Mouse (Mus musculus): ENCODE results near the gene Rad1.
"Not testable (repeated sequence)": the region's sequence is repeated elsewhere in the genome, so short reads cannot be mapped to it uniquely, and the experiment has no call there.

The Rad1 gene

DNA sequence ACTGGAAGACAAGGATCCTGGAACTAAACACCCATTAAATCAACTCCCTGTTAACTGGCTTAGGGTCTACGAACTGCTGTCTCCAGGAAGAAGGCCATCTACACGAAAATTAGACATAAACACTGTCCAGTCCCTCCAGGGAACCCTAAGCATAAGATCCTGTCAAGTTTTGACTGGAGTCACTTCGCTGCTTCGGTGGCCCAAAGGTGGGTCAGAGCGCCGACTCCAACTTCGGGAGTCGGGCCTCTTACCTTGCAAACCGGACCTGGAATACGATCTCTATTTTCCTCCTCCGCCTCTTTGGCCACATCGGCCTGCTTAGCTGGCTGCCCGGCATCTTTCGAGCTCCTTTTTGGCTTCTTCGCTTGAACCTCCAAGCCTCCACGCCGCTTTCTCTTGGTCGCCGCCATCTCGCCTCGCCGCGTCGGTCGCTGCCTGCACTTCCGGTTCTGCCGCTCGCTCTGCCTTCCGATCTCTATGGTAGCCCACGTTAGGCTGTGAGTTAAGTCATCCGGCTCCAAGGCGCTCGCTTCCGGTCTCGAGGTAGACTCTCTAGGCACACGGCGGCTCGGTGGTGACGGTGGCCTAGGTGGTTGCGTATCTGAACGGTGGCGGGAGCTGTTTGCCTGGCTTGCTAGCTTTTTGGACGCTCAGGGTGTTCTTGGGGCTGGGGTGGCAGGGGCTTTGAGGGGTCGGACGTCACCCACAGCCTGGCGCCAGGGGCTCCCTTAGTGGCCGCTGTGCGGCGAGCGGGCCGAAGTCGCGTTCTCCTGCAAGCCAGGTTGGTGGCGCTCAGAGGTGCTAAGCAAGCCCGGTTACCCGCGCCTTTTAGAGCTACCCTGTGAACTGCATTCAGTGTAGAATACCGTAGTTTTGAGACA is at the start of gene Rad1, which contains the start of gene Brix1:
TSS of gene Rad1 (plus strand) at position 535 of the 881 bp plus-strand sequence.
TSS of gene Brix1 (minus strand) at position 464 of the 881 bp plus-strand sequence.
- peak; percentile 97 for DNase-seq (ENCODE audit: low read depth)

DNA sequence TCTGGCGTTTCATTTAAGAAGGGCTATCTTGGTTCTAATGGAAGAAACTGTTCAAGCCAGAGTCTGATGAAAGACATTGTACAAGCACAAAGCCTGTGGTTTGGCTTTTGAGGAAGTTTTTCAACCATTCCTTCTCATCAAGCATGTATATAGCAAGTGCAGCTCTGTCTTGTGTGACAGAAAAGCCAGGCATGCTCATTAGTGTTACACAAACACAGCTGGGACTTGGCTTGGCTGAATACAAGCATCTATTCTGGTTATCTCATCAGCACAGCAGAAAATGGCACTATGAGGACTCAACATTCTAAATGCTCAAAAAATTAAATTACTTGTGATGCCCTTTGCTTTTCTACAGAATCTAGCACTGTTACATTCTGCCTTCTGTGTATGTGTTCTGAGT is 48.9 kb upstream of the Rad1 start:
- no peak for DNase-seq (ENCODE audit: low read depth)

DNA sequence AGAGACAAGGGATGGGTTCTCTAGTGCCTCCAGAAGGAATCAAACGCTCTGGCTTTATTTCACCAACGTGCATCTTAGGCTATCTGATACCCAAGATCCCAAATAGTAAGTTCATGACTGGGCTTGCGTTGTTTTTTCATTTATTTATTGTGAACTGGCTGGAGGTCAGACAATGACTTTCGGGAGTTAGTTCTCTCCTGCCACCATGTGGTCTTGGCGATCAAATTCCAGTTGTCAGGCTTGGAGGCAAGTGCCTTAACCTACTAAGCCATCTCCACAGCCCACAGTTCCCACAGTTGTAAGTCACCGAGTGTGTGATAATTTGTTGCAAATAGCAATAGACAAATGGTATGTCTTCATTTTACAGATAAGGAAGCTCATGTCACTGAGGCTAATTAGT is 45.9 kb upstream of the Rad1 start:
- no peak for DNase-seq (ENCODE audit: low read depth)

DNA sequence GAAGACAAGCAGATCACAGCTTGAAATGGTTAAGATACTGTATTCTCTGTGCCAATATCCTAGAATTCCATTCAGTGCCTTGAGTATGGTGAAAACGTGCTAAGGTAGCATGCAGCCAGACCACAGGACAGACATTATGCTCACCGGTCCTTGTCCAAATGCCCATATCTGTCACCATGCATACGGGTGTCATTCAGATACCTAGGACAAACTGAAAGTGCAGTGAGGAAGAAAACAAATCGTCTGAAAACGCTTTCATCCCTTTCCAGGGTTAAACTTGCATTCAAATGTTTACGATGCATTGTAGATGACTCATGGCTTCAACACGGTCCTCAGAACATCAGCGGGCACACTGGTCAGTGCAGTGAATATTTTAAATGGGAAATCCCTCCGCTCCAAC is 44.3 kb upstream of the Rad1 start:
- DNase-seq (ENCODE audit: low read depth), result no peak

DNA sequence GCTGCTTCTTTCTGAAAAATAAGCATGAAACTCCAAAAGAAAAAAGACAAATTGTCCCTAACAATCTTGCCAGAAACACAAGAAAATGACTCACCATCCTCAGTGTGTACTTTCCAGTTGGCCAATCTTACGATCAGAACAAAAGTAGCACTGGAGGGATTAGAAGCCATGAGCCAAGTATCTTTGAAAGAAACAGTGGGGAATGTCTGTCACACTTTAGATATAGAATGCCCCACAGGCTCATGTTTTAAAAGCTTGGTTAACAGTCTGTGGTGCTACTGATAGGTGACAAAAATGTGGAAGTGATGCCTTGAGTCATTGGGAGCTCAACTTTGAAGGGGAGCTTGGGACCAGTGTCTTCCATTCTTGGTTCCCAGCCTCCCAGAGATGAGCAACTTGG is 43.5 kb upstream of the Rad1 start:
- DNase-seq (ENCODE audit: low read depth), result no peak

DNA sequence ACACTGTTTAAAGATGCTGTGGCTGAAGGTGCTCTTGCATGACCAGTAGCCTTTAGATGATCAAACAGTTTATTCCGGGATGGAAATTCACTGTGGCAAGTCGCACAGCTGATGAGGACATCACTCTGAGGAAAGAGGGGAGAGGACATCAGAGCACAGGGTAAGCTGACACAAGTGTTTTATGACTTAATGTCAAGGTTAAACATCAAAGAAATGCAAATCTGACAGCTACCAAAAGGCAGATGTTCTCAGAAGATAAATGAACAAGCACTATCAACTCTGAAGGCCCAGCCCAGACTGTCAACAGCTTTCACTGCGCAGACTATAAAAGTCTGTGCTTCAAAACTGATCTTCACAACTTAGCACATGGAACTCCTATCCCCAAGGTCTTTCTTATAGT is 38.7 kb upstream of the Rad1 start:
- DNase-seq (ENCODE audit: low read depth), result no peak

DNA sequence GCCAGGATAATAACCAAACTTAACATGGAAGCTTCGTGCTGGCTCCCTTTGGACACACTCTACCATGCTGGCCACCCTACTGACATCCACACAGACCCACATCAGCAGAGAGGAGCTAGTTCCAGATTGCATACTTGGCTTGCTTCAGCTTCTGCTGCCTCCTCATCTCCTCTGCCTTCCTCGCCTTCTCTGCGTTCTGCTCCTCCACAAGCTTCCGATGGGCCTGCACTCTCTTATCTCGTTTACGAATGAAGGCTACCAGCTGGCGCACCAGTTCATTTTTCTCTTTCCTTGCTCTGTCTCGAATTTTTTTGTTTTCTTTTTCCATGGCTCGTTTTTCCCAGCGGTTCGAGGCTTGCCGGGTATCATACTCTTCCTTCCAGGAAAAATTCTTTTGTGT is 24.8 kb upstream of the Rad1 start:
- DNase-seq (ENCODE audit: low read depth), result no peak

DNA sequence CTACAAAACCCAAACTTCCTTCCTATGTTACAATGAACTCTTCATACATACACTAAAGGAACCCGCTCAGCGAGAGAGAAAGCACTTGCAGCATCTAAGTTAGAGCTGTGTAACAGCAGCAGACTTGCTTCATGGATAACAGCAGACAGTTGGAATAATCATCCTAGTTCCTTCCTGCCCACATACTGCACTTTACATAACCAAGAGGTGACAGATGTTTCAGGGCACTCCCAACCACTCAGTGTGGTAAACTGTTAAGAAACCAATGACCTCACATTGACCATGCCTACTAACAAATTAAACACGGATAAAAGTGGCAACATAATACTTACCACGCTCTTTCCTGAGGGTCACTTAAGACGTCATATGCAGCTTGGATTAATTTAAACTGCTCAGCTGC is 22.3 kb upstream of the Rad1 start:
- DNase-seq (ENCODE audit: low read depth), result no peak

DNA sequence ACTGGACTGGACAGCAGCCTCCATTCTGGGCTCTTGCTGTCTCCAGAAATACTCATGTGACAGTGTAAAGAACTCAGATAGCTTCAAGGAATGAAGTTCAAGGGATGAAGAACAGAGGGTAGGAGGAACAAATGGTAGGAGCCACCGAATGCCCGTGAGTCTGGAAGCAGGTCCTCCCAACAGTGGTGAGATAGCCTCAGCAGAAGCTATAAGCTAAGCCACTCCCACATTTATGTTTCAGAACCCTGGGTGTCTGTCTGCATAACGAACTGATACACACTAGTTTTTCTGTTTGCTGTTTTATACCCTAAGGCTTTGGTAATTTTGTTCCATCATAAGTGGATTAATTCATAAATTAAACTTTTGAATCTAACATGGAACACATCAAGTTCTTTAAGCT is 21.1 kb upstream of the Rad1 start:
- no peak for DNase-seq (ENCODE audit: low read depth)

DNA sequence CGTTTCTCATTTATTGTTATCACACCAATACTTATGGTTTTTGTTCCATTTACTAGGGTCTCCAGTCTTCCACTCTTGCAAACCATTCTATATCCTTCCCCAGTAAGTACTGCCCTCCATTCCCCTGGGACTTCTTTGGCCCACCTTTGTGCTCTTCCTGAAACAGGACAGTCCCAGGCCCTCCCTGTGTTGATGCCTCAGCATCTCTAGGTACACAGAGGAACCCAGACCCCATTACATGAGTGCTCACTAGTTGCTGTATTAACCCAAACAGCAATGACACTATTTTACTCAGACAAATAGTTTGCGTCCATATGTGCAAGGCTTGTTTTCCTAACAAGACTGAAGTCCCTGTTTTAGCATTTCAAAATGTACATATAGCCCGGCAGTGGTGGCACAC is 17.1 kb upstream of the Rad1 start:
- DNase-seq (ENCODE audit: low read depth), result peak; percentile 20

DNA sequence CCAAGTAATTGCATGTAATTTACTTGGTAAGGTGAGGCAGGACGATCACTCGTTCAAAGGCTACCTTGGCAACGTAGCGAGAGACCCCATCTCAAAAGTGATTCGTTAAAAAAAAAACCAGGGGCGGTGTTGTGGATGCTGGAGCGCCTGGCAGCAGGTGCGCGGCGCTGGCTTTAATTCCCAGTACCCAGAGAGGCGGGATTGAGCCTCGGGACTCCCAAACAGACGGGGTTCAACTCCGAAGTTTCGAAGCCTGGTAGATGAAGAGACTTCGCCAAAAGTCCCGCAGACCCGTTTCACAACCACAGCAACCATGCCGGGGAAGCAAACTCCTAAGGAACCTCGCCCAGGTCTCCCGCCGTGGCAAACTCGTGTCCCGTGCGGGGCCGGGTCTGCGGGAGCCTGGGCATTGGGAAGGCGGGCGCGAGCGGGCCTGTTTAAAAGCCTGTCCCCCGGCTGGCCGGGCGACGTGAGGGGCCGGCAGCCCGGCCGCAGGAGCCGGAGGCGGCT is 16.1 kb upstream of the Rad1 start:
- DNase-seq (ENCODE audit: low read depth), result peak; percentile 52

DNA sequence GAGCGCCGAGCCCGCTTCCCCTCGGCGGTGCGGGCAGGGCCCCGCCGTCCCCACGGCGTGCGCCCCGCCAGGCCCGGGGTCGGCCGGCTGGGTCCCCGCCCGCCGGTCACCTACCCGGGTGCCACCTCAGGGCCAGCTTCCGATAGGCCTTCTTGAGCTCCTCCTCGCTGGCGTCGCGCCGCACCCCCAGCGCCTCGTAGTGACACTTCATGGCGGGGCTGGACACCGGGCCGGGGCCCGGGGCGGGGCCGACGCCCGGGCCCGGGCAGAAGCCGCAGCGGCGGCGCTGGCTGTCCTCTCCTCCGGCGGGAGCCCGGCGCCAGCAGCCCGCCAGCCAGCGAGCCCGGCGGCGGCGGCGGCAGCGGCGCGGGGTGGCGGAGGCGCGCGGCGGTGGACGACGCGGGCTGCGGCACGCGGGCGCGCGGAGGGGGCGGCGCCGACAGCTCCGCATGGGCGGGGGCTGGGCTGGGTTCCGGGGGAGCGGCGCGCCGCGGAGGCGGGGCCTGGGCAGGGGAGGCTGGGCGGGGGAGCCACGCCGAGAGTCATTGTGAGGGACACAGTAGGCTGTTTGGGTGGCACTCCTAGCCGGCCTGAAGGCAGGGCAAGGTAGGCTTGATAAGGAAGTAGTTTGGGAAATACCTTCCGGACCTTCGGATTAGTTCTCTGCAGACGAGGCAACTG is 15.5 kb upstream of the Rad1 start, which contains the start of gene Dnajc21:
TSS of gene Dnajc21 (minus strand) at position 366 of the 681 bp plus-strand sequence.
- DNase-seq (ENCODE audit: low read depth), result peak; percentile 90

DNA sequence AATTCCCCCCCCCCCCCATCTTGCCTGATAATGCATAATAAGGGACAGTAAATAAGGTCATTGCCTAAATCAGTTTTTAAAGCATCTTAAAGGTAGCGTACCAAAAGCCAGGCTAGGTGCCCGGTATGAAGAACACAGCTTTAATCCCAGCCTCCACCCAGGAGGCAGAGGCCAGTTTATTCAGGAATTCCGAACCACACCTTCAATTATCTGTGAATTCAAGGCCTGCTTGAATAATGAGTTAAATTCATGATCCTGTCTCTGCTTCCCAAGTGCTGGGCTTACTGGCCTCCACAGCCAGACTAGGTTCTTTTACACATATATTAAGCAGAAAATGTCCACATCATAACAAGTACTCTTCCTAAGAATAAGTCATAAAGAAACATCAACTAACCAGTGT is 14.9 kb upstream of the Rad1 start:
- DNase-seq (ENCODE audit: low read depth), result peak; percentile 21

DNA sequence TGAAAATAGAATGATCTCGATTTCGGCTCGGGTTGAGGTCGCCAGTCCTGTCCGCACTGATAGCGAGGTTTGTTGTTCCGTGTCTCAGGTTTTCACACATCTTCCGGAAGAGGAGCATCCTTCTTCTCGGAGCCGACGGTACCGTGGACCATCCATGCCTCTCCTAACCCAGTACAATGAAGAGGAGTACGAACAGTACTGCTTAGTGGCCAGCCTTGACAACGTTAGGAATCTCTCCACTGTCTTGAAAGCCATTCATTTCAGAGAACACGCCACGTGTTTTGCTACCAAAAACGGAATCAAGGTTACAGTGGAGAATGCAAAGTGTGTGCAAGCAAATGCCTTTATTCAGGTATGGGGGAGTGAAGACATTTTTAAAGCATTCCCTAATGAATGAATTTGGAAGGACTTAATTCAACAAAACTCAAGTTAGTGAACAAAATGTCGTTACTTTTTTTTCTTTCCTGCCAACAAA is 584 bp downstream of the Rad1 start:
- DNase-seq (ENCODE audit: low read depth), result no peak

DNA sequence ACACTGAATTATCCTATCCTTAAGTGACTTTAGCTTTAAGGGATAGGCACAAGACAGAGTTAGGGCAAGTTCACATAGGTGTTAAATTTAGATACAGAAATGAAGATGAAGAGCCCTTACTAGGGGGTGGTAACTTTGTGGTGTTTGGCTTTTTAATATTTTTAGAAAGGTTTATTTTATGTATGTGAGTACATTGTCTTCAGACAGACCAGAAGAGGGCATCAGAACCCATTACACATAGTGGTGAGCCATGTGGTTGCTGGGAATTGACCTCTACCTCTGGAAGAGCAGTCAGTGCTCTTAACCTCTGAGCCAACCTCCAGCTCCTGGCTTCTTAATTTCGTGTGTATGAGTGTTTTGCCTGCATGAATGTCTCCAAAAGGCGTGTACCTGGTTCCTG is 1.4 kb downstream of the Rad1 start:
- DNase-seq (ENCODE audit: low read depth), result peak; percentile 26

DNA sequence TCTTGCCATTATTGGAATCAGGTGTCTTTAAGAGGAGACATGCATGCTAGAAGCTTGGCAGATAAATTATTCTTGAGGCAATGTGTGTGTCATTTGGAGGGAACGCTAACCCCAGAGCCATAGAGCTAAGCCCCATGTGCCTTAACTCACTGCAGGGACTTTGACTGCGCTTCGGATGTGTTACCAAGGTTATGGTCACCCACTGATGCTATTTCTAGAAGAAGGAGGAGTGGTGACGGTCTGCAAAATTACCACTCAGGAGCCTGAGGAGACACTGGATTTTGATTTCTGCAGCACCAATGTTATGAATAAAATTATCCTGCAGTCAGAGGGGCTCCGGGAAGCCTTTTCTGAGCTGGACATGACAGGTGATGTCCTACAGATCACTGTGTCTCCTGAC is 4.3 kb downstream of the Rad1 start:
- DNase-seq (ENCODE audit: low read depth), result no peak

DNA sequence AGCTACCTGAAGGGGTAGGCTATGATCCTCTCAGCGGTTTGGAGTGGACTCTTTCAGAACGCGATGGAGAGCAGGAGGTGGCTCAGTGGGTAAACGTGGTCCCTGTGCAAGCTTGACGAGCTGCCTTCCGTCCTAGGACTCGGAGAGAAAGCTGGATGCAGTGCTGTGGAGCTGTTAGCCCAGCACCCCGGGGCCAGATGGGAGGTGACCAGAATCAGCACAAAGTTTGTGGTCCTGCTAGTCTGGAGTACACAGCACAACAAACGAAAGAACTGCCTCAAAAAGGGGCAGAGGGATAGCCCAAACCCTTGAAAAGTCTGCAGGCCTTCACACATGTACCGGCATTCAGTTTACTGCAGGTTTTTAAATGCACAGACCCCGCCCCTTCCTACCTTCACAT is 10.1 kb downstream of the Rad1 start:
- DNase-seq (ENCODE audit: low read depth), result no peak

DNA sequence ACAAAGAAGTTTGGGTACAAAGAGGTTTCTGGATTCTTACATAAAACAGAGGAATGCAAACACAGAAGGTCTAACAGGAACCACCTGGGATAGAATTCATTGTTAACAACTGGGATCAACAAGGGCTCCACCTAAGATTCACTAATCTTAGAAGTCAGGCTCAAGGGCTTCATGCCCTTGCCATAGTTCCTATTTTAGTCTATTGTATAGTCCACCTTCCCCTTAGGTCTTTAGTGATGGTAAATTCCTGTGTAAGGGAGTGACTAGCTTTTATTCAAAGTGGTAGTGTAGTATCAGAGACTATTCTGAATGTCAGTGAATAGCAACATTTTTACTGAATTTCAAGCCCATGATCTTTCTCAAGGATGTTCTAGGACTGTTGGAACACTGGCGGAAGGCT is 10.9 kb downstream of the Rad1 start:
- not testable (repeated sequence) for DNase-seq (ENCODE audit: low read depth)

DNA sequence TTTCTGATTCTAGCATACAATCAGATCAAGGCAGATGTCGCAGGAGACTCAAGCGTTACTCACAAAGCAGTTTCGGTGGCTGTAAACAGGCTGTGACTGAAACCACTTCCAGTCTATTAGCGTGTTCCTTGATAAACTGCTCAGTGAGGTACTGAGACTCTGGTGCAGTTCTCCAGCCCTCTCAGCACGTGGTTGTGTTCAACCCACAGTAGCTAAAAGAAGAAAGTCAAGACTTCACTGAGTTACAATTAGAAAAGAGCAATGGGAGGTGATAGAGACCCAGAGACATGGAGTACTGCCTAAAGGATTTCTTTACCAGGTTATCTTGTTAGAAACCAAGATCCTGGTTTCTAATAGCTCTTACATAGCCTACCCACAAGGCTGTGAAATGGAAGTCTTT is 13.8 kb downstream of the Rad1 start:
- no peak for DNase-seq (ENCODE audit: low read depth)

DNA sequence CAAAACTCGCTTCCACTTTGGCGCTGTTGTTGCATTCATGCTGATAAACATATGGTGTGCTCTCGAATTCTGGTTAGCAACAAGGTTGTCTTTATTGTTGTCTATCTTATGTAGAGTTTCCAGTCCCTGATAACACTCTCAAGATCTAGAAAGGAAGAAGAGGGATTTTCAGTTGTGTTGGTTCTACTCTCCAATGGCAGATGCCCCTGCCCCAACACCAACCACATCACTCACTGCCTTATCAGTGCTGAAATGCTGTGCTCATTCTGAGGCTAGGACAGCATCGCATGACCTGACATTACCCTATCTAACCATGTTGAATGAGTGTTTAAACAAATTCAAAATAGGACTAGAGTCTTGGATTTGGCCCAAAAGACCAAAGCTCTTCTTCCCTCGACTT is 14.2 kb downstream of the Rad1 start:
- no peak for DNase-seq (ENCODE audit: low read depth)

DNA sequence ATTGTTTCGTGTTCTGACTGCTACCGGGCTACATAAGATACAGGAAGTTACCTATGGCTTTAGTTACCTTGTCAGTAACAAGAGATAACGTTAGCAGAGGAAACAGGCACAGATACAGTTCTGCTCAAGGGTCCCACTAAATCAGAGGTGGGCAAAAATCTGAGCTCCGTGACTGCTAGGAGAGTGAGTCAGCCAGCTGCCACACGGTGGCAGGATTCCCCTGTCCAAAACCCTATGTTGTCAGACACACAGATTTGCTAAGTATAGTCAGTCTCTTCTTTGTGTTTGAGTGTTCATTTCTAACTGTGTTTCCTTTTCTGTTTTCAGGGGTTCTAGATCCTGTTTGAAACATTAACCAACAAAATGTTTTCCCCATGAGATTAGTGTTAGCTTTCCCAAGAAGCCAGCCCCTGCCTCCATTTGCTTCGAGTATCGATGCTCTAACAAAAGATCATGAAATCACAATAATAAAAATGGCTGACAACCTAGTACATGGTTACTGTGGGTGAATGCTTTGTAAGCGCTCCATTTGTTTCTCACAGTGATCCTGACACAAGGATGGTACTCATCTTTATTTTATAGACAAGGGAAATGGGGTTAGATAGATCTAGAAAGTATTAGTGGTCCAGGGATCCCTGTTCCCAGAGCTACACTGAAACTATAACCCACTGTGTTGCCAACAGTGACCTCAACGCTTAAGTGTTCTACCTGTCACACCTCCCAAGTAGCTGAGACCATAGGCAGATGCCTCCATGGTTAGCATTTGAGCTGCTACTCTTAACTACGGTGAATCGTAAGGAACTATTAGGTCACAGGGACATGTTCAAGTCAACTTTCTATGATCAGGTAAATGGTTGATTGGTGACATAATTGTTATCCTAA is 15.3 kb downstream of the Rad1 start:
- peak; percentile 30 for DNase-seq (ENCODE audit: low read depth)

DNA sequence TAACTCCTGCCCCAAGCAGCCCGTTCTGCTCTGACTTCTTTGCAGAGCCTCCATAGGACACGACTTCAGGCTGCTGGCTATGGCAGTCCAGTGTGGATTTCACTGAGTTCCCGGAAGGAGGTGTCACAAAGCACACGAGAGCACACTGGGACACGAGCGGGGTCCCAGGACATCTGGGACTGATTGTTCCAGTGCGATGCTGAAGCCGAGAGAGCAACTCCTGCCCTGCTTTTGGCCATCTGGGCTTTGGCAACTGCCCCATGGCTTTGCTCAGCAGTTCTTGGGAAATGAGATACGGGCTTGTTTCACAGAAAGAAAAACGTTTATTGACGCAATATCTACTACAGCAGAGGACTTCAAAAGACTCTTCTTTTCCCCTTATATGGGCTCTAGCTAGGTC is 20.3 kb downstream of the Rad1 start:
- DNase-seq (ENCODE audit: low read depth), result no peak

All from induced T-regulatory cell, adult 2 months (primary cell).